Mouse (Mus musculus) ES-E14 (cell line): ENCODE results near the gene Hs3st3b1.

Source experiments
- CHD2 ChIP-seq: IDR thresholded peaks from 2 replicates; pipeline ENCODE4 v1.6.1; 2014; ENCODE audit warnings: mild to moderate bottlenecking, low read depth, low read length, inconsistent platforms
- ZNF384 ChIP-seq: IDR thresholded peaks from 2 replicates; pipeline ENCODE4 v1.6.1; 2012; ENCODE audit warnings: low read depth, low read length, inconsistent platforms

GRCm38 (mm10) chr11:63948371-63948770 lies 26.3 kb upstream of the Hs3st3b1 start:
- TF ChIP-seq CHD2 (no peak), ZNF384 (no peak)
